Mouse (Mus musculus) gastrocnemius, postnatal 36 days (tissue): ENCODE measurements around the gene Srebf1. TPM values are rescaled to one million over a fixed set of nuclear protein-coding genes. Genes with fewer than 3 reads are reported as not detected.
A peak's percentile ranks its signal among the peaks of the same experiment; 100 is the strongest.

Experiments used
- DNase-seq, 2 experiments: peaks; one replicate each; pipeline ENCODE4 v3.0.0; 2022
- intact Hi-C: fragments of 180-260 bp; cut with DNase I; formaldehyde crosslinking; loops from one replicate; pipeline ENCODE4 v1.15.1; 2025
- total RNA-seq, 2 experiments: library from RNA; stranded (reverse); gene quantifications; 2 replicates each; pipeline ENCODE4 v1.2.3; 2021

The Srebf1 gene
- total RNA-seq, 2 experiments from 2014 or later: 18.4 to 21.0 TPM

- intact Hi-C loops: no loop called here
- no peak for DNase-seq
Observed at GRCm38 (mm10) chr11:60244503-60245143, 22.2 kb upstream of the Srebf1 start.

GRCm38 (mm10) chr11:60240509-60240908, 18.1 kb upstream of the Srebf1 start:
- intact Hi-C loops: no loop called here
- DNase-seq: no peak

- intact Hi-C loops: no loop called here
- DNase-seq: no peak
Observed at GRCm38 (mm10) chr11:60235351-60235750, 13.0 kb upstream of the Srebf1 start.

- DNase-seq: no peak
- intact Hi-C loops: no loop called here
Observed at GRCm38 (mm10) chr11:60233235-60233634, 10.9 kb upstream of the Srebf1 start.

GRCm38 (mm10) chr11:60232441-60233058, 10.2 kb upstream of the Srebf1 start:
- DNase-seq: no peak

GRCm38 (mm10) chr11:60231951-60232350, 9.6 kb upstream of the Srebf1 start:
- intact Hi-C loops: no loop called here
- no peak for DNase-seq

More at GRCm38 (mm10) chr11:60232441-60233058, 10.2 kb upstream of the Srebf1 start:
- intact Hi-C loops: no loop called here

- no peak for DNase-seq
- intact Hi-C loops: no loop called here
Observed at GRCm38 (mm10) chr11:60231326-60231725, 8.9 kb upstream of the Srebf1 start.

- intact Hi-C loops: no loop called here
Observed at GRCm38 (mm10) chr11:60230512-60230911, 8.1 kb upstream of the Srebf1 start.

GRCm38 (mm10) chr11:60229821-60230220, 7.4 kb upstream of the Srebf1 start:
- DNase-seq: no peak
- intact Hi-C loops: no loop called here

More at GRCm38 (mm10) chr11:60230512-60230911, 8.1 kb upstream of the Srebf1 start:
- DNase-seq: no peak

GRCm38 (mm10) chr11:60228525-60228924, 6.1 kb upstream of the Srebf1 start:
- intact Hi-C loops: no loop called here
- no peak for DNase-seq

GRCm38 (mm10) chr11:60225874-60226273, 3.5 kb upstream of the Srebf1 start:
- DNase-seq: no peak
- intact Hi-C loops: no loop called here

- intact Hi-C loops: no loop called here
- no peak for DNase-seq
Observed at GRCm38 (mm10) chr11:60224676-60225075, 2.3 kb upstream of the Srebf1 start.

- DNase-seq: no peak
- intact Hi-C loops: no loop called here
Observed at GRCm38 (mm10) chr11:60222085-60222468, 304 bp downstream of the Srebf1 start.

GRCm38 (mm10) chr11:60221425-60221824, 956 bp downstream of the Srebf1 start:
- no peak for DNase-seq
- intact Hi-C loops: no loop called here

- intact Hi-C loops: no loop called here
- peak; percentile 87 to 97 for DNase-seq
Observed at GRCm38 (mm10) chr11:60220291-60220804, 2.0 kb downstream of the Srebf1 start.

GRCm38 (mm10) chr11:60219609-60220008, 2.8 kb downstream of the Srebf1 start:
- intact Hi-C loops: no loop called here
- no peak for DNase-seq

- intact Hi-C loops: no loop called here
- DNase-seq: no peak
Observed at GRCm38 (mm10) chr11:60217467-60217866, 4.9 kb downstream of the Srebf1 start.

- DNase-seq: no peak
- intact Hi-C loops: no loop called here
Observed at GRCm38 (mm10) chr11:60216671-60217070, 5.7 kb downstream of the Srebf1 start.

- intact Hi-C loops: no loop called here
- no peak for DNase-seq
Observed at GRCm38 (mm10) chr11:60213266-60213665, 9.1 kb downstream of the Srebf1 start.

GRCm38 (mm10) chr11:60211761-60212160, 10.6 kb downstream of the Srebf1 start:
- intact Hi-C loops: no loop called here
- no peak for DNase-seq

- DNase-seq: no peak
- intact Hi-C loops: no loop called here
Observed at GRCm38 (mm10) chr11:60211152-60211551, 11.2 kb downstream of the Srebf1 start.

- intact Hi-C loops: no loop called here
- DNase-seq: peak; percentile 88 to 92
Observed at GRCm38 (mm10) chr11:60210305-60210724, 12.1 kb downstream of the Srebf1 start.
